Mouse (Mus musculus): ENCODE measurements around the gene Phactr1. TPM values are rescaled to one million over a fixed set of nuclear protein-coding genes. Genes with fewer than 3 reads are reported as not detected.

Gene Phactr1
- total RNA-seq, 2 experiments from 2014 or later: 0.04 TPM; not detected in 1

- no peak for ATAC-seq (ENCODE audit: poor library complexity, severe bottlenecking)
These were observed 278.4 kb downstream of the Phactr1 start for GRCm38 (mm10) chr13:42958867-42959266.

- no peak for ATAC-seq (ENCODE audit: poor library complexity, severe bottlenecking)
These were observed 281.1 kb downstream of the Phactr1 start for GRCm38 (mm10) chr13:42961561-42961960.

- no peak for ATAC-seq (ENCODE audit: poor library complexity, severe bottlenecking)
These were observed 288.1 kb downstream of the Phactr1 start for GRCm38 (mm10) chr13:42968537-42968936.

- no peak for ATAC-seq (ENCODE audit: poor library complexity, severe bottlenecking)
These were observed 293.1 kb downstream of the Phactr1 start for GRCm38 (mm10) chr13:42973561-42973960.

GRCm38 (mm10) chr13:42973961-42974360 is 293.5 kb downstream of the Phactr1 start:
- no peak for ATAC-seq (ENCODE audit: poor library complexity, severe bottlenecking)

GRCm38 (mm10) chr13:42974506-42974905 is 294.1 kb downstream of the Phactr1 start:
- ATAC-seq (ENCODE audit: poor library complexity, severe bottlenecking): peak; percentile 47

GRCm38 (mm10) chr13:42976144-42976543 is 295.7 kb downstream of the Phactr1 start:
- peak; percentile 96 for ATAC-seq (ENCODE audit: poor library complexity, severe bottlenecking)

- ATAC-seq (ENCODE audit: poor library complexity, severe bottlenecking): no peak
These were observed 296.5 kb downstream of the Phactr1 start for GRCm38 (mm10) chr13:42976967-42977366.

- no peak for ATAC-seq (ENCODE audit: poor library complexity, severe bottlenecking)
These were observed 300.2 kb downstream of the Phactr1 start for GRCm38 (mm10) chr13:42980581-42980980.

GRCm38 (mm10) chr13:42982646-42983045 is 302.2 kb downstream of the Phactr1 start:
- ATAC-seq (ENCODE audit: poor library complexity, severe bottlenecking): no peak

GRCm38 (mm10) chr13:42985806-42986205 is 305.4 kb downstream of the Phactr1 start:
- ATAC-seq (ENCODE audit: poor library complexity, severe bottlenecking): no peak

GRCm38 (mm10) chr13:42987931-42988579 is 307.6 kb downstream of the Phactr1 start:
- ATAC-seq (ENCODE audit: poor library complexity, severe bottlenecking): no peak

GRCm38 (mm10) chr13:42989481-42989880 is 309.1 kb downstream of the Phactr1 start:
- ATAC-seq (ENCODE audit: poor library complexity, severe bottlenecking): no peak

GRCm38 (mm10) chr13:42990051-42990450 is 309.6 kb downstream of the Phactr1 start:
- ATAC-seq (ENCODE audit: poor library complexity, severe bottlenecking): no peak

- no peak for ATAC-seq (ENCODE audit: poor library complexity, severe bottlenecking)
These were observed 310.2 kb downstream of the Phactr1 start for GRCm38 (mm10) chr13:42990493-42991111.

GRCm38 (mm10) chr13:42991164-42991563 is 310.7 kb downstream of the Phactr1 start:
- ATAC-seq (ENCODE audit: poor library complexity, severe bottlenecking): no peak

GRCm38 (mm10) chr13:42992306-42992705 is 311.9 kb downstream of the Phactr1 start:
- ATAC-seq (ENCODE audit: poor library complexity, severe bottlenecking): no peak

GRCm38 (mm10) chr13:42994276-42994675 is 313.9 kb downstream of the Phactr1 start:
- no peak for ATAC-seq (ENCODE audit: poor library complexity, severe bottlenecking)

- ATAC-seq (ENCODE audit: poor library complexity, severe bottlenecking): no peak
These were observed 315.8 kb downstream of the Phactr1 start for GRCm38 (mm10) chr13:42996188-42996587.

GRCm38 (mm10) chr13:42999287-42999686 is 318.9 kb downstream of the Phactr1 start:
- 0 out of 2 replicates have a peak, but pooled peaks have one; percentile 24 for ATAC-seq (ENCODE audit: poor library complexity, severe bottlenecking)

GRCm38 (mm10) chr13:43005131-43005579 is 324.7 kb downstream of the Phactr1 start:
- ATAC-seq (ENCODE audit: poor library complexity, severe bottlenecking): no peak

GRCm38 (mm10) chr13:43008466-43008865 is 328.0 kb downstream of the Phactr1 start:
- ATAC-seq (ENCODE audit: poor library complexity, severe bottlenecking): no peak
